Mouse (Mus musculus): ENCODE data around the gene Aldh1a1. TPM values are rescaled to one million over a fixed set of nuclear protein-coding genes. Genes with fewer than 3 reads are reported as not detected.
A peak's percentile ranks its signal among the peaks of the same experiment; 100 is the strongest.

Gene Aldh1a1
- total and polyA plus RNA-seq, 3 experiments, result 0.21 to 1.1 (median 0.99) TPM

DNA sequence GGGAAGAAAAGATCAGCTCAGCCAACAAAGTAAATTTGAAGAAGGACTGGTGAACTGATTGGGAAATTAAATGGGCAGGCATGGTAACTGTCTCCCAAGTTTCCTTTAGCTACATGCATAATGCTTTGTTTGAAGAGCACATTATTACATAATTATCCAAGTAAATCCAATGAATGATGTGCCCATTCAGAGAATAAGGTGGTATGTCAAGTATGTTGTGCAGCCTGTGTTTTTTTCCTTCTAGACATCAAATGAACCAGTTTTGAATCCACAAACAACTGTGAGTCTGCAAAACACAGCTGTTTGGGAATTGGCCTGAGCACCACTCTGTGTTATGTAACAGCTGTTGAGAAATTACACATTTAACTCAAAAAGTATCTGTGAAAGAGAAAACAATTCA is 107.4 kb downstream of the Aldh1a1 start:
- dilution Hi-C loops (cut with MboI; ENCODE audit: extremely low pct_ligation_motif_present, extremely low pct_unique_long_range_greater_than_20kb, low sequenced_read_pairs), result no loop called here

DNA sequence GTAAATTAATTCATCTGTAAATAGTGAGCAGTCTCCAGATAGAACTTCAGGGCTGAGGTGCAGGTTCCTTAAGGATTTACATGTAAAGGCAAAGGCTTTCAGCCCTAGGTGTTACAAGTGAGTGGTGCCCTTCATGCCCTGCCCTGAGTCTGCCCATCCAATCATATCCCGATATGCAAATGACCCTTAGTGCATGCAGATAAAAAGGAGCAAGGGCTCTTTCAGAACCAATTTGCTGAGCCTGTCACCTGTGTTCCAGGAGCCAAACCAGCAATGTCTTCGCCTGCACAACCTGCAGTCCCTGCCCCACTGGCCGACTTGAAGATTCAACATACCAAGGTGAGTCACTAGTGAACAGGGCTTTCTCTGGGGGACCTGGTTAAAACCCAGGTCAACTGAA is 109.2 kb downstream of the Aldh1a1 start:
- H3K27me3 ChIP-seq (replicated peaks), result no peaks in the 10 kb centered on the region
- in situ Hi-C loops (cut with MboI; ENCODE audit: low pct_ligation_motif_present, low pct_unique_long_range_greater_than_20kb, low sequenced_read_pairs) (no loop called here), dilution Hi-C loops (cut with MboI; ENCODE audit: extremely low pct_ligation_motif_present, extremely low pct_unique_long_range_greater_than_20kb, low sequenced_read_pairs) (no loop called here)
- H3K79me2 ChIP-seq (replicated peaks; ENCODE audit: control insufficient read depth, extremely low read depth, insufficient read depth, poor library complexity, severe bottlenecking), result no peaks in the 10 kb centered on the region
- no peak overlapping the region for H3K27ac ChIP-seq (ENCODE audit: insufficient read depth, low read depth)
- H3K9me3 ChIP-seq (replicated peaks; ENCODE audit: low read length), result no peaks in the 10 kb centered on the region
- DNase-seq (ENCODE audit: extremely low read depth), result peak; percentile 38
- H3K4me3 ChIP-seq (replicated peaks in 1 of 3; ENCODE audit: low read depth in 2 of 3, low read length in 2 of 3, poor library complexity in 1 of 3), result peak overlapping the region in 1 of 3 experiments; percentile 28
- no peaks in the 10 kb centered on the region for H3K36me3 ChIP-seq (replicated peaks in 1 of 2; ENCODE audit: control insufficient read depth in 1 of 2, insufficient read depth in 1 of 2, low read length in 1 of 2)
- peak; percentile 80 for TF ChIP-seq TBP (conservative IDR thresholded peaks at IDR 0.05; ENCODE audit: low read depth, low read length)
- TF ChIP-seq POLR2A (IDR thresholded peaks at IDR 0.05; ENCODE audit: low read depth, low read length), result no peak
- peak overlapping the region; percentile 48; the same call in 1 of the 2 replicates for H3K9ac ChIP-seq (ENCODE audit: insufficient read depth, low read depth)
- H3K4me2 ChIP-seq (ENCODE audit: insufficient read depth, low read depth, poor library complexity, severe bottlenecking), result peak overlapping the region; percentile 90
- peaks cover 0 to 13% of the 10 kb centered on the region in 2 experiments; a peak in 3 of 4 replicates for H3K4me1 ChIP-seq (ENCODE audit: control insufficient read depth in 1 of 2, insufficient read depth in 2 of 2)

More for the DNA sequence above, 107.4 kb downstream of the Aldh1a1 start:
- in situ Hi-C loops (cut with MboI; ENCODE audit: low pct_ligation_motif_present, low pct_unique_long_range_greater_than_20kb, low sequenced_read_pairs), result no loop called here
- H3K9me3 ChIP-seq (replicated peaks; ENCODE audit: low read length), result no peaks in the 10 kb centered on the region
- no peaks in the 10 kb centered on the region for H3K79me2 ChIP-seq (replicated peaks; ENCODE audit: control insufficient read depth, extremely low read depth, insufficient read depth, poor library complexity, severe bottlenecking)
- no peak overlapping the region for H3K27ac ChIP-seq (ENCODE audit: insufficient read depth, low read depth)
- H3K4me1 ChIP-seq (ENCODE audit: control insufficient read depth in 1 of 2, insufficient read depth in 2 of 2), result peaks cover 0 to 13% of the 10 kb centered on the region in 2 experiments; a peak in 3 of 4 replicates
- no peak for DNase-seq (ENCODE audit: extremely low read depth)
- H3K27me3 ChIP-seq (replicated peaks), result no peaks in the 10 kb centered on the region
- H3K4me2 ChIP-seq (ENCODE audit: insufficient read depth, low read depth, poor library complexity, severe bottlenecking), result no peak overlapping the region
- no peak overlapping the region for H3K4me3 ChIP-seq (replicated peaks in 1 of 3; ENCODE audit: low read depth in 2 of 3, low read length in 2 of 3, poor library complexity in 1 of 3)
- H3K36me3 ChIP-seq (replicated peaks in 1 of 2; ENCODE audit: control insufficient read depth in 1 of 2, insufficient read depth in 1 of 2, low read length in 1 of 2), result no peaks in the 10 kb centered on the region
- no peak overlapping the region for H3K9ac ChIP-seq (ENCODE audit: insufficient read depth, low read depth)
- TF ChIP-seq MAFK (IDR thresholded peaks at IDR 0.05; ENCODE audit: insufficient replicate concordance, low read length), result no peak
- TF ChIP-seq EP300 (IDR thresholded peaks at IDR 0.05; ENCODE audit: low read length), result no peak
- TF ChIP-seq CHD2 (IDR thresholded peaks at IDR 0.05; ENCODE audit: low read length), result no peak
- TF ChIP-seq CTCF (conservative IDR thresholded peaks at IDR 0.05 in 1 of 2, IDR thresholded peaks at IDR 0.05 in 1 of 2; ENCODE audit: low read depth in 2 of 2, low read length in 2 of 2), result no peak
- TF ChIP-seq KAT2A (IDR thresholded peaks at IDR 0.05; ENCODE audit: insufficient replicate concordance, low read length), result no peak
- TF ChIP-seq TCF12 (IDR thresholded peaks at IDR 0.05; ENCODE audit: low read depth, low read length), result no peak
- TF ChIP-seq ETS1 (conservative IDR thresholded peaks at IDR 0.05; ENCODE audit: low read depth, low read length), result no peak
- TF ChIP-seq RAD21 (IDR thresholded peaks at IDR 0.05; ENCODE audit: low read depth, low read length), result no peak
- TF ChIP-seq SIN3A (IDR thresholded peaks at IDR 0.05; ENCODE audit: low read length), result no peak
- TF ChIP-seq POLR2AphosphoS2 (IDR thresholded peaks at IDR 0.05; ENCODE audit: low read depth, low read length), result no peak
- TF ChIP-seq CHD1 (IDR thresholded peaks at IDR 0.05; ENCODE audit: low read depth, low read length), result no peak

DNA sequence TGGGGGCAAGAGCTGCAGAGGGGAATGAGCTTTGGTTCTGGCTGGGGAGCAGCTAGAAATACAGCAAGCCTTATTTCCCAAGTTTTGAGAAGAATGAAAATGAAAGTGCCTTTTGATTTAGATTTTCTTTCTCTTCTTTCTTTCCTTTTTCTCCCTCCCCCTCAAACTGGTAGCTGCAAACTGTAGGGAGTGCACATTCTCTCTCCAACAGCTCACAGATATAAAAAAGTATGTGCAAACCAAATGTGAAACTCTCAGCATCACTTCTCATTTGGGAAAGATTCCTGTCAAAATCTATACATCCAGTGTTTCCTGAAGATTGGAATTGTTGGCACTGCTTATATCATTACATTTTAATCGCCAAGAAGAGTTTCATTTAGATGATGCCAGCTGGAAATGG is 110.7 kb downstream of the Aldh1a1 start:
- in situ Hi-C loops (cut with MboI; ENCODE audit: low pct_ligation_motif_present, low pct_unique_long_range_greater_than_20kb, low sequenced_read_pairs), result no loop called here
- H3K27ac ChIP-seq (ENCODE audit: insufficient read depth, low read depth), result no peak overlapping the region
- no peak overlapping the region for H3K4me3 ChIP-seq (replicated peaks in 1 of 3; ENCODE audit: low read depth in 2 of 3, low read length in 2 of 3, poor library complexity in 1 of 3)
- H3K4me2 ChIP-seq (ENCODE audit: insufficient read depth, low read depth, poor library complexity, severe bottlenecking), result no peak overlapping the region
- dilution Hi-C loops (cut with MboI; ENCODE audit: extremely low pct_ligation_motif_present, extremely low pct_unique_long_range_greater_than_20kb, low sequenced_read_pairs), result no loop called here
- H3K4me1 ChIP-seq (ENCODE audit: control insufficient read depth in 1 of 2, insufficient read depth in 2 of 2), result peaks cover 0 to 13% of the 10 kb centered on the region in 2 experiments; a peak in 3 of 4 replicates
- TF ChIP-seq TCF12 (IDR thresholded peaks at IDR 0.05; ENCODE audit: low read depth, low read length) (no peak), BHLHE40 (IDR thresholded peaks at IDR 0.05; ENCODE audit: low read depth, low read length) (no peak), TBP (conservative IDR thresholded peaks at IDR 0.05; ENCODE audit: low read depth, low read length) (no peak), ZNF384 (IDR thresholded peaks at IDR 0.05; ENCODE audit: low read depth, low read length) (no peak), ZC3H11A (IDR thresholded peaks at IDR 0.05; ENCODE audit: low read depth, low read length) (no peak), GABPA (IDR thresholded peaks at IDR 0.05; ENCODE audit: insufficient replicate concordance, low read depth, low read length) (no peak), MAFK (IDR thresholded peaks at IDR 0.05; ENCODE audit: insufficient replicate concordance, low read length) (no peak), USF2 (conservative IDR thresholded peaks at IDR 0.05; ENCODE audit: low read depth, low read length) (no peak), MYC (IDR thresholded peaks at IDR 0.05; ENCODE audit: low read depth, low read length) (no peak), MAX (IDR thresholded peaks at IDR 0.05; ENCODE audit: low read length) (no peak), NELFE (IDR thresholded peaks at IDR 0.05; ENCODE audit: low read depth, low read length) (no peak)
- H3K9me3 ChIP-seq (replicated peaks; ENCODE audit: low read length), result no peaks in the 10 kb centered on the region
- no peak for DNase-seq (ENCODE audit: extremely low read depth)
- H3K36me3 ChIP-seq (replicated peaks in 1 of 2; ENCODE audit: control insufficient read depth in 1 of 2, insufficient read depth in 1 of 2, low read length in 1 of 2), result no peaks in the 10 kb centered on the region
- H3K79me2 ChIP-seq (replicated peaks; ENCODE audit: control insufficient read depth, extremely low read depth, insufficient read depth, poor library complexity, severe bottlenecking), result no peaks in the 10 kb centered on the region
- H3K27me3 ChIP-seq (replicated peaks), result no peaks in the 10 kb centered on the region
- no peak overlapping the region for H3K9ac ChIP-seq (ENCODE audit: insufficient read depth, low read depth)

Measured in CH12.LX (cell line).